ENCODE assay signal across 18 mouse cellular contexts in the genomic region with DNA sequence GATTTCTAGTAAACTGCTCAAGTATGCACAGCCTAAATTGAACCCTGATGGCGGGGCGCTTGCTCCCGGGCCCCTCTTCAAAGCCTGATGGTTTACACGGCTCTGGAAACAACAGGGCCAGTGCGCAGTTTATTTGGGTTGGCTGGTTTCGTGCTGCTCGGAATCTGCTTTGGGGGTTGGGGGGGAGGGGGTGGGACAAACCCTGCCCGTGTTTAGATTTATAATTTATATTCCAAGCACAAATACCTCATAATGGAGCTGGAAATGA. TPM values are rescaled to one million over a fixed set of nuclear protein-coding genes. Genes with fewer than 3 reads are reported as not detected.
DNase-seq lines count a peak whose midpoint lies in the region; ATAC-seq and TF ChIP-seq lines count a peak whose summit lies in the region.
"Had no signal": no experiment of that assay in that cellular context is flagged by ENCODE, and none has a peak within 500 bp of the region (broad histone marks: within the 10 kb centered on the region; RNA-seq: fewer than 3 reads in every experiment).

No protein-coding gene starts in this region.

- peak overlapping the region; percentile 46; the same call in 1 of the 2 replicates for H3K27ac ChIP-seq in heart, postnatal 0 days (ENCODE audit: low read depth)
- peak overlapping the region; percentile 24; the same call in 1 of the 2 replicates for H3K27ac ChIP-seq in stomach, embryonic 15.5 days
- no peak overlapping the region for H3K27ac ChIP-seq in stomach, postnatal 0 days (replicated peaks)
- no peak overlapping the region for H3K27ac ChIP-seq in hindbrain, embryonic 13.5 days
- H3K27ac ChIP-seq: hindbrain, embryonic 12.5 days; left cerebral cortex, adult 2 months had no signal

- no peak for TF ChIP-seq EP300 in heart, postnatal 0 days (IDR thresholded peaks at IDR 0.05; ENCODE audit: low read depth)
- TF ChIP-seq EP300 in stomach, postnatal 0 days (optimal IDR thresholded peaks at IDR 0.05), result no peak

- no peak overlapping the region for H3K4me3 ChIP-seq in heart, postnatal 0 days (ENCODE audit: low read depth, low read length)
- H3K4me3 ChIP-seq in stomach, embryonic 15.5 days (replicated peaks), result no peak overlapping the region
- no peak overlapping the region for H3K4me3 ChIP-seq in stomach, postnatal 0 days (ENCODE audit: low read depth, low read length)
- H3K4me3 ChIP-seq in hindbrain, embryonic 13.5 days, result no peak overlapping the region
- H3K4me3 ChIP-seq: hindbrain, embryonic 12.5 days; left cerebral cortex, adult 2 months; myocyte had no signal

- peaks cover 11% of the 10 kb centered on the region for H3K4me1 ChIP-seq in heart, postnatal 0 days (ENCODE audit: control insufficient read depth, insufficient read depth)
- H3K4me1 ChIP-seq in stomach, embryonic 15.5 days, result peaks cover 3% of the 10 kb centered on the region; the same call in 1 of the 2 replicates
- no peaks in the 10 kb centered on the region for H3K4me1 ChIP-seq in stomach, postnatal 0 days (replicated peaks; ENCODE audit: control insufficient read depth, insufficient read depth)
- H3K4me1 ChIP-seq in hindbrain, embryonic 13.5 days (replicated peaks), result no peaks in the 10 kb centered on the region

- no peak for ATAC-seq in heart, postnatal 0 days (ENCODE audit: insufficient read depth, low read depth)
- ATAC-seq in stomach, embryonic 15.5 days (ENCODE audit: insufficient read depth, low FRiP score, low read depth), result no peak
- ATAC-seq in stomach, postnatal 0 days (ENCODE audit: low FRiP score, low TSS enrichment), result no peak
- no peak for ATAC-seq in hindbrain, embryonic 13.5 days (ENCODE audit: low FRiP score)
- ATAC-seq in monocyte, adult 5-6 weeks (replicated peaks; ENCODE audit: insufficient number of reproducible peaks, low FRiP score, low TSS enrichment, poor library complexity, severe bottlenecking), result no peak

- H3K9me3 ChIP-seq in heart, postnatal 0 days (replicated peaks; ENCODE audit: control insufficient read depth, low read length), result no peaks in the 10 kb centered on the region
- no peaks in the 10 kb centered on the region for H3K9me3 ChIP-seq in stomach, embryonic 15.5 days
- H3K9me3 ChIP-seq in stomach, postnatal 0 days (ENCODE audit: control insufficient read depth, low read length), result no peaks in the 10 kb centered on the region
- H3K9me3 ChIP-seq in hindbrain, embryonic 13.5 days, result no peaks in the 10 kb centered on the region
- H3K9me3 ChIP-seq: hindbrain, embryonic 12.5 days had no signal

- 31% methylated on average over 8 of the region's 8 CpGs for WGBS in heart, postnatal 0 days
- WGBS in stomach, embryonic 15.5 days, result 40% methylated on average over 8 of the region's 8 CpGs
- WGBS in stomach, postnatal 0 days, result 47% methylated on average over 8 of the region's 8 CpGs
- 66% methylated on average over 8 of the region's 8 CpGs for WGBS in hindbrain, embryonic 13.5 days

- H3K36me3 ChIP-seq in heart, postnatal 0 days (replicated peaks; ENCODE audit: control insufficient read depth, insufficient read depth, low read length), result no peaks in the 10 kb centered on the region
- no peaks in the 10 kb centered on the region for H3K36me3 ChIP-seq in stomach, embryonic 15.5 days
- no peaks in the 10 kb centered on the region for H3K36me3 ChIP-seq in stomach, postnatal 0 days (ENCODE audit: control insufficient read depth, insufficient read depth, low read length)
- no peaks in the 10 kb centered on the region for H3K36me3 ChIP-seq in hindbrain, embryonic 13.5 days
- H3K36me3 ChIP-seq: hindbrain, embryonic 12.5 days had no signal

- 0 out of 2 replicates have a peak, but pooled peaks cover 2% of the 10 kb centered on the region for H3K27me3 ChIP-seq in heart, postnatal 0 days (ENCODE audit: control insufficient read depth, insufficient read depth, low read length)
- H3K27me3 ChIP-seq in stomach, embryonic 15.5 days (replicated peaks), result 0 out of 2 replicates have a peak, but pooled peaks cover under 1% of the 10 kb centered on the region
- no peaks in the 10 kb centered on the region for H3K27me3 ChIP-seq in stomach, postnatal 0 days (ENCODE audit: control insufficient read depth, insufficient read depth, low read length)
- H3K27me3 ChIP-seq in hindbrain, embryonic 13.5 days, result peaks cover 21% of the 10 kb centered on the region

- H3K4me2 ChIP-seq in heart, postnatal 0 days (ENCODE audit: low read depth, low read length), result 0 out of 2 replicates have a peak overlapping the region, but pooled peaks have one; percentile 3
- H3K4me2 ChIP-seq in stomach, embryonic 15.5 days, result no peak overlapping the region
- no peak overlapping the region for H3K4me2 ChIP-seq in stomach, postnatal 0 days (replicated peaks; ENCODE audit: low read depth)
- no peak overlapping the region for H3K4me2 ChIP-seq in hindbrain, embryonic 13.5 days
- H3K4me2 ChIP-seq: hindbrain, embryonic 12.5 days; liver, embryonic 11.5 days; midbrain, embryonic 11.5 days had no signal

- no peak overlapping the region for H3K9ac ChIP-seq in heart, postnatal 0 days (replicated peaks; ENCODE audit: low read depth, low read length)
- no peak overlapping the region for H3K9ac ChIP-seq in stomach, embryonic 15.5 days
- no peak overlapping the region for H3K9ac ChIP-seq in stomach, postnatal 0 days (ENCODE audit: low read length)
- H3K9ac ChIP-seq in hindbrain, embryonic 13.5 days, result no peak overlapping the region
- H3K9ac ChIP-seq: hindbrain, embryonic 12.5 days had no signal

- TF ChIP-seq CTCF in heart, postnatal 0 days (IDR thresholded peaks at IDR 0.05; ENCODE audit: low read depth), result no peak
- TF ChIP-seq CTCF in stomach, postnatal 0 days (IDR thresholded peaks at IDR 0.05; ENCODE audit: low read depth), result no peak

- DNase-seq in embryo, embryonic 11 days, result peak; percentile 30
- DNase-seq in embryo, embryonic 9.5 days (ENCODE audit: extremely low spot score), result no peak
- DNase-seq in heart, postnatal 0 days (ENCODE audit: low spot score), result no peak
- DNase-seq in heart, adult 8-10 months (ENCODE audit: low spot score), result no peak
- DNase-seq in stomach, postnatal 0 days (ENCODE audit: low spot score), result no peak
- DNase-seq: adrenal gland, adult 8-10 months; cerebellum, adult 2 months; gastrocnemius, postnatal 14 days; spleen, adult 18-20 months; thymus, postnatal 14 days had no signal

RNA-seq across cellular contexts. Expression of gene Pard6b, which starts 24.2 kb away (rescaled TPM):
- 4.4 and 6.5 TPM in 2 replicates for total RNA-seq in heart, postnatal 0 days (2014; rRNA removed; ENCODE audit: low replicate concordance)
- 3.3 and 3.5 TPM in 2 replicates for polyA plus RNA-seq in heart, postnatal 0 days (2015; fragmentation: Nextera tagmentation; extraction: Ambion mirVana)
- total RNA-seq in heart, adult 8-10 months (2022), result 1 to 10 TPM; 2.3 to 2.9 (median 2.5) TPM
- 12.7 and 14.9 TPM in 2 replicates for polyA plus RNA-seq in stomach, embryonic 15.5 days (2015; fragmentation: Nextera tagmentation; extraction: Ambion mirVana)
- polyA plus RNA-seq in stomach, postnatal 0 days (2015; fragmentation: Nextera tagmentation; extraction: Ambion mirVana), result 11.8 and 12.3 TPM in 2 replicates
- polyA plus RNA-seq in hindbrain, embryonic 13.5 days (2015; fragmentation: Nextera tagmentation; extraction: Ambion mirVana), result 7.5 and 7.9 TPM in 2 replicates
- total RNA-seq in monocyte, adult 5-6 weeks (2017), result 0.78 to 2.5 TPM in 2 of 3 replicates, not detected in the other

RNA-seq across cellular contexts. Expression of gene Ripor3, which starts 46.2 kb away (rescaled TPM):
- 1.2 and 1.9 TPM in 2 replicates for total RNA-seq in heart, postnatal 0 days (2014; rRNA removed; ENCODE audit: low replicate concordance)
- 0.29 and 0.36 TPM in 2 replicates for polyA plus RNA-seq in heart, postnatal 0 days (2015; fragmentation: Nextera tagmentation; extraction: Ambion mirVana)
- total RNA-seq in heart, adult 8-10 months (2022), result under 1 TPM; 0.25 to 0.66 (median 0.53) TPM
- polyA plus RNA-seq in stomach, embryonic 15.5 days (2015; fragmentation: Nextera tagmentation; extraction: Ambion mirVana), result 3.5 and 4.5 TPM in 2 replicates
- polyA plus RNA-seq in stomach, postnatal 0 days (2015; fragmentation: Nextera tagmentation; extraction: Ambion mirVana), result 3.0 and 3.2 TPM in 2 replicates
- 0.26 and 0.31 TPM in 2 replicates for polyA plus RNA-seq in hindbrain, embryonic 13.5 days (2015; fragmentation: Nextera tagmentation; extraction: Ambion mirVana)
- total RNA-seq in monocyte, adult 5-6 weeks (2017), result 0.21 to 0.58 TPM in 2 of 3 replicates, not detected in the other

Comparison
In these comparisons a context has a peak if more than half of its experiments do, and no peak if none do; other contexts are left out.
1. H3K27ac ChIP-seq: peak in heart, postnatal 0 days (single experiment) and stomach, embryonic 15.5 days (single experiment); none in stomach, postnatal 0 days (single experiment) and hindbrain, embryonic 13.5 days (single experiment).